Mouse (Mus musculus): ENCODE results near the gene Myo6.

DNA sequence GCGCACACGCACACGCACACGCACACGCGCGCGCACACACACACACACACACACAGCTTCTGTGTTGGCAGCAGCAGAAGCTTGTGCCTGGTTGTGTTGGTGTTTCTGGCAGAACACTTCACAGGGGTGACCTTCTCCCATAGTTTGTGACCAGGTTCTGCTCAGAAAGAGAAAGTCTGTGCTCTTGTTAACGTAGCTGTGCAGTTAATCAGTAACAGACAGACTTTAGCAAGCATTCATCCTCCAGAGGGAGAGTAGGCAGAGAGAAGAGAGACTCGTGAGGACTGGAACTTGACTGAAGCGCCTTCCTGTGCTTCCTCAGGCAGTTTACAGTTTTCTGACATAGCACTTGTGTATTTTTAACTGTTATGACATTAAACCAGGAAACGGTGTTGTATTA lies 45.3 kb downstream of the Myo6 start:
- no peak for TF ChIP-seq CTCF (IDR thresholded peaks at IDR 0.05; ENCODE audit: extremely low read depth, insufficient read length, insufficient replicate concordance, low read depth, low read length)
- no peak for TF ChIP-seq POLR2A (IDR thresholded peaks at IDR 0.05; ENCODE audit: low read depth, low read length)
